Mouse (Mus musculus) neural tube, embryonic 15.5 days (tissue): ENCODE measurements at regions not wholly inside any gene's neighbourhood (a gene's known extent, or its start where the extent isn't known, plus 50 kb on each side); places are given as distances from the start of the nearest gene placed in this dataset.
A peak's percentile ranks its signal among the peaks of the same experiment; 100 is the strongest.

ENCODE experiments used
- ATAC-seq: fragments of 200-750 bp; cut with Nextera tagmentation; 2 replicates; pipeline ENCODE4 v1.8.0; 2017; ENCODE audit warnings: mild to moderate bottlenecking, moderate TSS enrichment, moderate library complexity; ENCODE audit not compliant: low FRiP score
- H3K27ac ChIP-seq: fragments of 300-500 bp; sonication (generic); replicated peaks from 2 replicates; pipeline ENCODE4 v1.5.1; 2015; ENCODE audit warnings: mild to moderate bottlenecking, inconsistent platforms
- H3K27me3 ChIP-seq: fragments of 300-500 bp; sonication (generic); replicated peaks from 2 replicates; pipeline ENCODE4 v1.6.1; 2015; ENCODE audit warnings: inconsistent platforms
- H3K36me3 ChIP-seq: fragments of 300-500 bp; sonication (generic); 2 replicates; pipeline ENCODE4 v1.6.1; 2015; ENCODE audit warnings: inconsistent platforms
- H3K4me1 ChIP-seq: fragments of 300-500 bp; sonication (generic); 2 replicates; pipeline ENCODE4 v1.6.1; 2015; ENCODE audit warnings: inconsistent platforms
- H3K4me2 ChIP-seq: fragments of 300-500 bp; sonication (generic); 2 replicates; pipeline ENCODE4 v1.6.1; 2015; ENCODE audit warnings: inconsistent platforms, mild to moderate bottlenecking, moderate library complexity
- H3K4me3 ChIP-seq: fragments of 300-500 bp; sonication (generic); replicated peaks from 2 replicates; pipeline ENCODE4 v1.5.1; 2015; ENCODE audit warnings: mild to moderate bottlenecking, inconsistent platforms
- H3K9ac ChIP-seq: fragments of 300-500 bp; sonication (generic); replicated peaks from 2 replicates; pipeline ENCODE4 v1.6.1; 2015; ENCODE audit warnings: mild to moderate bottlenecking, inconsistent platforms
- H3K9me3 ChIP-seq: fragments of 300-500 bp; sonication (generic); replicated peaks from 2 replicates; pipeline ENCODE4 v1.6.1; 2016; ENCODE audit warnings: inconsistent platforms
- WGBS: fragments of 180-500 bp; shearing (Covaris S2); methylation state at CpG from one replicate; pipeline ENCODE4 v1.1.7; 2015; ENCODE audit warnings: mixed read lengths; 5-methylcytosine and 5-hydroxymethylcytosine counted together

DNA sequence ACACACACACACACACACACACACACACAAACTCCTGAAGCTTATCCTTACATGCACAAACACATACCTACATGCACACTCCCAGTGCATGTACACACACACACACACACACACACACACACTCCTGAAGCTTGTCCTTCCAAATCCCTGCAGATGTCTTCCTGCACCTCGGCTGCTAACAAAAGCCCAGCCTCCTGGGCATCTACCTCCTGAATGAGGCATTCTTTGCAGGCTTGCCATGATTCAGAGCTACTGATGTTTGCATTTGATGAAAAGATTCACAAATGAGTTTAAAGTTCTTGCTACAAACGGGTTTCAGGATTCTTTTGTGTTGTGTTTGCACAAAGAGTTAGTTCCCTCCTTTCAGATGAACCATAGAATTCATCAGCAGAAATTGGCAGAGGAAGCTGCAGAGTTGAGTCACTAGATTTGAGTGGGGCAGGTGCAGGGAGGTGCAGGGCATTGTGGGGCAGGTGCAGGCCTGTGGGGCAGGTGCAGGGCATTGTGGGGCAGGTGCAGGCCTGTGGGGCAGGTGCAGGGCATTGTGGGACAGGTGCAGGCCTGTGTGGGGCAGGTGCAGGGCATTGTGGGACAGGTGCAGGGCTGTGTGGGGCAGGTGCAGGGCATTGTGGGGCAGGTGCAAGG lies 84.8 kb upstream of the Ajap1 start:
- no peaks in the 10 kb centered on the region for H3K27me3 ChIP-seq
- H3K9ac ChIP-seq, result no peak overlapping the region
- H3K9me3 ChIP-seq, result no peaks in the 10 kb centered on the region
- H3K4me2 ChIP-seq, result no peak overlapping the region
- ATAC-seq, result no peak
- H3K36me3 ChIP-seq, result no peaks in the 10 kb centered on the region
- no peak overlapping the region for H3K4me3 ChIP-seq
- H3K4me1 ChIP-seq, result no peaks in the 10 kb centered on the region
- 21% methylated on average over 2 of the region's 2 CpGs for WGBS
- H3K27ac ChIP-seq, result no peak overlapping the region

DNA sequence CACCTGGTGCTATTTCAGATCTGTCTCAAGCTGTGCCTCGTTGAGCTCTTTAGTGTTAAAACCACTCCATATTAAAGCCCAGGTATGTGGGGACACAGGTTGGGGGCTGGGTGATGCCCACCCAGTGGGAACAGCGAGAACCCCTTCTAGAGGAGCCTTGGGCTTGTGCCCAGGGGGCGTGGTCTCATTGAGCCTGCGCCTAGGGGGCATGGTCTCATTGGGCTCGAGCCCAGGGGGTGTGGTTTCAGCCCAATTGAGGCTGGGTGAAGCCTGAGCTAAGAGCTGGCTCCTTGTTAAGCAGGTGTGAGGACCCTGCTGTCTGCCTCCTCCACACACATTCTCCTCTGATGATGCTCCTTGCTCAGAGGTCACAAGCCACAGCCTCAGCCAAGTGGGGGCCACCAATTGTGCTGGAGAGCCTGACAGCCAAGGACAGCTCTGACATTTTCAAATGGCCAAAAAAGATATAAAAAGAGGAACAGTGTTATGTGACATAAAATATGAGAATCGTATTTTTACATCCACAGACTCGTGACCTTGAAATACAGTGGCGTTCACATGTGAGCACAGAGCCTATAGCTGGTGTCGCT lies 90.7 kb upstream of the Ajap1 start:
- Histone ChIP-seq H3K4me2 (no peak overlapping the region), H3K27me3 (no peaks in the 10 kb centered on the region), H3K27ac (no peak overlapping the region), H3K4me1 (peaks cover 7% of the 10 kb centered on the region), H3K4me3 (no peak overlapping the region), H3K36me3 (no peaks in the 10 kb centered on the region), H3K9ac (no peak overlapping the region), H3K9me3 (no peaks in the 10 kb centered on the region)
- WGBS, result 54% methylated on average over 9 of the region's 9 CpGs
- ATAC-seq, result no peak

DNA sequence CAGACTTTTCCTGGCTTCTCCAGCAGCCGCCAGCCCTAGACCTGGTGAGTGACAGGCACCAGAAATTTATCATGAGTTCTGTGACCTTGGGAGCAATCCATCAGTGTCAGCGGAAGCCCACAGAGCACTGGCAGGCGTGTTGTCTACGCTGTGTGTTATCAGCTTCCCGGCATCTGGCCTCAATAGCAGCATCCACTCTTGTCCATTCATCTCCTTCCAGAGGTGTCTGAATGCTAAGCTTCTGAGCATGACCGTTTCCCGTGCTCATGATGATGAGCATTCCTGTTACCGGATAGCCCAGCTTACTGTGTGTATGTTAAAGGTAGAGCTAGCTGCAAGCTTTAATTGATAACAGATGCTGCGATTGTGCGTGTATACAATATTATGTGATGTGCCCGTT lies 110.7 kb upstream of the Ajap1 start:
- 0 out of 2 replicates have a peak, but pooled peaks cover 5% of the 10 kb centered on the region for H3K9me3 ChIP-seq
- no peak overlapping the region for H3K4me2 ChIP-seq
- H3K4me3 ChIP-seq, result no peak overlapping the region
- H3K27ac ChIP-seq, result no peak overlapping the region
- H3K36me3 ChIP-seq, result no peaks in the 10 kb centered on the region
- no peak for ATAC-seq
- 79% methylated on average over 11 of the region's 11 CpGs for WGBS
- no peaks in the 10 kb centered on the region for H3K4me1 ChIP-seq
- no peaks in the 10 kb centered on the region for H3K27me3 ChIP-seq
- H3K9ac ChIP-seq, result no peak overlapping the region

DNA sequence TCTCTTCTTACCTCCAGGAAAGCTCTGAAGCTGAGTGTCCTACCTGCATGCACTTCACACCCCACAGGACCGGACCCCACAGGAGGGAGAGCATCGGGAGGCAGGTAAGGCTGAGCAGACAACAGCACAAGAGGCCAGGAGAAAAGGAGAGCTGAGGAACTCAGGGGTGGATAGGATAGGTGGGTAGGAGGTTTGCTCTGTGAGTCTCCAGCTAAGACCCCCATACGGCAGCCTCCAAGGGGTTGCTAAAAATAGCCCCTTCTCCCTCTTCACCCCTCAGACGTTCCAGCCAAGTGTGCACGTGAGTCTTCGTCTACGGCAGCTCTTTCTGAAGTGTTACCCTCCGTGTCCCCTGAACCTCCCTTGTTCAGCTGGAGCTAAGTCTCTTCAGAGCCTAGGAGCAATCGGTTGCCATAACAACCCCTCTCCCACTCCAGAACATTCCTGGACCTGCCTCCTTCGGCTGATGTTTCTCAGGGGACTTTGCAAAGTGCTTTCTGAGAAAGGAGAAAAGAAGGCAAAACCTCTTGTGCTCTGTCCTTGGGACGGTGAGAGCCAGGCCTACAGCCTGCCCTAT lies 117.3 kb upstream of the Ajap1 start:
- peak overlapping the region; percentile 56 for H3K27ac ChIP-seq
- H3K36me3 ChIP-seq, result no peaks in the 10 kb centered on the region
- peaks cover 39% of the 10 kb centered on the region for H3K4me1 ChIP-seq
- H3K9ac ChIP-seq, result no peak overlapping the region
- H3K27me3 ChIP-seq, result no peaks in the 10 kb centered on the region
- ATAC-seq, result peak; percentile 65; the same call in 1 of the 2 replicates
- WGBS, result 30% methylated on average over 11 of the region's 11 CpGs
- 0 out of 2 replicates have a peak, but pooled peaks cover 5% of the 10 kb centered on the region for H3K9me3 ChIP-seq
- no peak overlapping the region for H3K4me3 ChIP-seq
- H3K4me2 ChIP-seq, result no peak overlapping the region; the same call in 1 of the 2 replicates

DNA sequence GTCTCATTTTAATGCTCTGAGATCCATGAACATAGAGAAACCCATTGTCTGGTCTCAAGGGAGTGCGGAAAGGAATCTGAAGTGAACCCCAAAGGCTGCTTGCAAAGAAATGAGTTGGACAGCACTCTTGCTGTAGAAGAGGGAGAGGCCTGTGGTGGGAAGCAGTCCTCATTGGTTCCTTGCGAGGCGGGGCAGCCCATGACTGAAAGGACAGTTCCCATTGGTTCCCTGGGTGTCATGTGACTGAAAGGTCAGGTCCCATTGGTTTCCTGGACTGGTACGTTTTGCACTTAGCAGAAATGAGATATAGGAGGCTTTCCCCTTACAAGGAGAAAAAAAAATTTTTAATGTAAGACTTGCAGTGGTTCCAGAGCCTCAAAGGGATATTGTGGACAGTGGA lies 119.9 kb upstream of the Ajap1 start:
- no peak overlapping the region for H3K4me2 ChIP-seq
- no peaks in the 10 kb centered on the region for H3K36me3 ChIP-seq
- no peak overlapping the region for H3K4me3 ChIP-seq
- H3K27ac ChIP-seq, result no peak overlapping the region
- H3K9me3 ChIP-seq, result no peaks in the 10 kb centered on the region
- H3K27me3 ChIP-seq, result no peaks in the 10 kb centered on the region
- no peak overlapping the region for H3K9ac ChIP-seq
- H3K4me1 ChIP-seq, result peaks cover 39% of the 10 kb centered on the region
- ATAC-seq, result no peak
- WGBS, result 94% methylated on average over 4 of the region's 4 CpGs

DNA sequence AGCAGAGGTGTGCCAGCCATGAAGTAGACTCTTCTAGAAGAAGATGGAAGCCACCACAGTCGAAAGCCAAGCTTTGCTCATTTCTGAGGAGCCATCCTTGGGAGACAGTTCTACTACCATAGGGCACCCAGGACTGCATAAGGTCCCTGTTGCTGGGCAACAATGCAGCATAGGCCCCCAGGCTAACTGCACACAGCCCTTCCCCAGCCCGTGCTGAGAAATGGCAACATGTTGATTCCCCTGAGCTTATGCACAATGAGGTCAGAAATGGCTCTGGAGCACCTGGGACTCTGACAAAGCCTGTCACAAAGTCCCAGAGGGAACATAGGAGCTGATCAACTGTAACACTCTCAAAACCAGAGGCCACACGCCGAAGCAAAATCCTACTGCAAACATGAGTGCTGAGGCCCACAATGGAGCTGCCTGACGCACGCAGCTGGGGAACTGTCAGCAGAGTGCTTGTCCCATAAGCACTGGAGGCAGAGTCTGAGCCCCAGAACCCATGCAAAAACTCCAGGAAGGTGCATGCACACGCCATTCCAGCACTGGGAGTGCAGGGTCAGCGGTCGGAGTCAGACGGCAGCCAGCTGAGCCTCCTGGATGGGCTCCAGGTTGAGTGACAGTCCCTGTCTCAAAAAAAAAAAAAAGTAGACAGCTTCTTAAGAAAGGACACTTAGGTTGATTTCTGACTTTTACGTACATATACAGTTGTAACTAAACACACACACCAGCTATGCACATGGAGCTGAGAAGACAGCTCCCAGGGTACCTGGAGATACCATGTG lies 120.6 kb upstream of the Ajap1 start:
- Histone ChIP-seq H3K4me2 (no peak overlapping the region), H3K27me3 (no peaks in the 10 kb centered on the region), H3K4me1 (peaks cover 39% of the 10 kb centered on the region), H3K27ac (no peak overlapping the region), H3K4me3 (no peak overlapping the region), H3K9me3 (no peaks in the 10 kb centered on the region), H3K36me3 (no peaks in the 10 kb centered on the region), H3K9ac (no peak overlapping the region)
- no peak for ATAC-seq
- 58% methylated on average over 11 of the region's 11 CpGs for WGBS

DNA sequence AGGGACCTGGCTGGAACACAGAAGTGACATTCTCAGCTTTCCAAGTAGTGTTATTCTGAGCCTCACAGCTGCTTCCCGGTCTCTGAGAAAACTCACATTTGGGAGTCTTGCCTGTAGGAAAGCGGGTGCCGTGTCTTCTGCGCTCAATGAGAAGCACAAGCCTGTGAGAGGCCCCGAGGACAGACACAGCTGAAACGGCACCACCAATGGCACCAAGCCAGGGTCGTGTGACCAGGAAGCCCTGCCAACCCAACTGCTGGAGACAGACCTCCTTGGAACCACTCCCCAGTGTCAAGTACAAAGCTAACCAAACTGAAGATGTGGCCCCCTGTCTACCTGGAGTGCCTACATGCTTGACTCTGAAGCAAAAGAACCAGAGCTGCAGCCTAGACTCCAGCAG lies 121.3 kb upstream of the Ajap1 start:
- H3K27ac ChIP-seq, result no peak overlapping the region
- 77% methylated on average over 7 of the region's 7 CpGs for WGBS
- H3K4me3 ChIP-seq, result no peak overlapping the region
- no peak overlapping the region for H3K9ac ChIP-seq
- no peaks in the 10 kb centered on the region for H3K27me3 ChIP-seq
- H3K36me3 ChIP-seq, result no peaks in the 10 kb centered on the region
- no peak overlapping the region for H3K4me2 ChIP-seq
- ATAC-seq, result no peak
- peaks cover 38% of the 10 kb centered on the region for H3K4me1 ChIP-seq
- no peaks in the 10 kb centered on the region for H3K9me3 ChIP-seq

DNA sequence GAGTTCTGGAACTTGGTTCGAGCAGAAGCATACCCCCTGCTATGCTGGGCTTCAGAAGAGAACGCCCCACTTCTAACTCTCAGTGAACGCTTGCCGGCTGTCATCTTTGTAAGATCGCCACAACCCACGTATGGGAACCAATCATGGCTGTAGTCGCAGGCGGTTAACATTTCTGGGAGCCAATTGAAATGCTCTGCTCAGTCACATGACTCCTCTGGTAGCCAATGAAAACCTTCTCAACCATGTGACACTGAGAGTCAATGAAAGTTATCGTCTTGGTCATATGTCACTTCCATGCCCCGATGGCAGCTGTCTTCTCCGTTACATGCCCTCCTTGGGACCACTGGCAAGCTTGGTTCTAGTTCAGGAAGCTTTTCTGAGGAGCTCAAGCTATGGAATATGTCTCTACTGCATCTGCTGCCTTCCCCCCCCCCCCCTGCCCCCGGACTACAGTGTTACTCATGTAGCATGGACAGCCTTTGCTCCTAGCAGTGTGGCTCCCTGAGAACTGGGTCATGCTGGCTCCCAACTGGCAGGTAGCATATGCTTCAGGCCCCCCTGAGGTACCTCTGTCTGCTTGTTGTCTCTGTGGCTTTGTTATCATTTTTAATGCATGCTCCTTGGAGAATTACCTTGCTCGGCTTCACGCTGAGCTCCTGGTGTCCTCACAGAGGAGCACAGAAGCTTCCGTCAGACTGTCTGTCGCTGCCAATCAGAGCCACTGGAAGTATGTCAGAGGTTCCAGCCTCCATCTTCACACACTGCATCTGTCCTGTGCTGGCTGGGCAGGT lies 122.3 kb upstream of the Ajap1 start:
- H3K27ac ChIP-seq, result no peak overlapping the region
- no peaks in the 10 kb centered on the region for H3K36me3 ChIP-seq
- H3K4me3 ChIP-seq, result no peak overlapping the region
- no peak overlapping the region for H3K4me2 ChIP-seq
- peaks cover 29% of the 10 kb centered on the region for H3K4me1 ChIP-seq
- ATAC-seq, result no peak
- WGBS, result 91% methylated on average over 16 of the region's 16 CpGs
- H3K9me3 ChIP-seq, result no peaks in the 10 kb centered on the region
- no peak overlapping the region for H3K9ac ChIP-seq
- H3K27me3 ChIP-seq, result no peaks in the 10 kb centered on the region

DNA sequence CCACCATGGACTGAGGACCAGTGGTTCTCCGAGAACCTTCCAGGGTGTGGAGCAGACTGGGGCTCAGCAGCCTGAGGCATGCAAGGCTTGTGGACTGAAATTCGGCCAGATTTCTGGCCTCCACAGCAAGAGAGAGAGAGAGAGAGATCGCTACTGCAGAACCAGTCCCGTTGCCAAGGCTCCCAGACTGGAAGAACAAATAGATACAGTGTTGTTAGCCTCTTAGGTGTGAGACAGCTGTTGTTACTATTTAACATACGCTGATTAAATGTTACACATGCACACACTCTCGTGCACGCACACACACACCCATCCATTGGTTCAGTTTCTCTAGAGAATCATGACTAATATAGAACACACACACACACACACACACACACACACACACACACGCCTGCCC lies 133.4 kb upstream of the Ajap1 start:
- no peak for ATAC-seq
- Histone ChIP-seq H3K9ac (no peak overlapping the region), H3K4me1 (no peaks in the 10 kb centered on the region), H3K4me2 (no peak overlapping the region), H3K27me3 (no peaks in the 10 kb centered on the region), H3K9me3 (no peaks in the 10 kb centered on the region), H3K36me3 (no peaks in the 10 kb centered on the region), H3K27ac (no peak overlapping the region), H3K4me3 (no peak overlapping the region)
- WGBS, result 78% methylated on average over 8 of the region's 8 CpGs

DNA sequence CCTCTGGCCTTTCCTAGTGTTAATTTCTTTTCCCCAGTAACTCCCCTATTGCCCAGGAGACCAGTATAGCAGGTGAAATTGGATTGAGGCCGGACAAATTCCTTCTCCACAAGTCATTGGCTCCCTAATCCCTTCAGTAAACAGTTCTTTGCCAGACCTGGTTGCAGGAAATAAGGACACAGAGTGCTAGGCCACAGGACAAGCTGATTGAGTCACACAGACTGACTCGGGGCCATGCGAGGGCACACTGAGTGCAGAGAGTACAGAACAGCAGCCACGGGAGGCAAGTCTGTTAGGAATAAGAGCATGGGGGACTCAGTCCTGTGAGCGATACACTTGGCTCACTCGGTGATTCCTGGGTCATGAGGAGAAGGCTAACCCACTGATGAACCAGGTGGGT lies 134.3 kb upstream of the Ajap1 start:
- no peaks in the 10 kb centered on the region for H3K27me3 ChIP-seq
- 0 out of 2 replicates have a peak, but pooled peaks cover 2% of the 10 kb centered on the region for H3K4me1 ChIP-seq
- 83% methylated on average over 6 of the region's 6 CpGs for WGBS
- H3K4me2 ChIP-seq, result no peak overlapping the region
- H3K9me3 ChIP-seq, result no peaks in the 10 kb centered on the region
- no peak overlapping the region for H3K4me3 ChIP-seq
- no peak overlapping the region for H3K9ac ChIP-seq
- H3K27ac ChIP-seq, result no peak overlapping the region
- no peaks in the 10 kb centered on the region for H3K36me3 ChIP-seq
- ATAC-seq, result no peak

DNA sequence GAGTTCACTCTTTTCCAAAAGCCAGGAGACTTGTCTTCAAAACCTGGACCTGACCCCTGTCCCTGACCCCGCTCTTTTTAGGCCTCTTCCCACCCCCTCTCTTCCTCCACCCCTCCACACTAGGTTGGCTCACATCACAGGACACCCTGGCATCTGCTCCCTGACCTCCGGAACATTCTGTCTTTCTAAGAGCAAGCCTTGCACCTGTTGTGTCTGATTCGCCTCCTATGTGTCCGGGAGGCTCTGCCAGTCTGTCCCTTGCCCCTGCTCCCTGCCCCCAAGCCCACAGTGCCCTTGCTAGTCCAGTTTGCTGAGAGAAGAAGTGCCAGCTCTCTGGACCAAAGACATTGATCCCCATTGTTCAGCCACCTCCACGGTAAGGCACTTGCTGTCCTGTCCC lies 138.3 kb upstream of the Ajap1 start:
- no peaks in the 10 kb centered on the region for H3K9me3 ChIP-seq
- H3K36me3 ChIP-seq, result no peaks in the 10 kb centered on the region
- 0 out of 2 replicates have a peak, but pooled peaks cover 2% of the 10 kb centered on the region for H3K4me1 ChIP-seq
- WGBS, result 83% methylated on average over 5 of the region's 5 CpGs
- H3K4me2 ChIP-seq, result no peak overlapping the region
- no peaks in the 10 kb centered on the region for H3K27me3 ChIP-seq
- ATAC-seq, result no peak
- H3K27ac ChIP-seq, result no peak overlapping the region
- H3K9ac ChIP-seq, result no peak overlapping the region
- H3K4me3 ChIP-seq, result no peak overlapping the region
